Mouse (Mus musculus): ENCODE measurements around the gene Clic5. TPM values are rescaled to one million over a fixed set of nuclear protein-coding genes. Genes with fewer than 3 reads are reported as not detected.

Clic5 gene
- polyA plus RNA-seq, 1 experiment: 0.01 TPM

GRCm38 (mm10) chr17:44153871-44154270 lies 34.5 kb upstream of the Clic5 start:
- Histone ChIP-seq H3K27me3 (ENCODE audit: control insufficient read depth, insufficient read depth, insufficient read length) (no peaks in the 10 kb centered on the region), H3K4me3 (ENCODE audit: insufficient read depth, poor library complexity, severe bottlenecking) (no peak overlapping the region), H3K79me3 (ENCODE audit: low read depth) (no peaks in the 10 kb centered on the region), H3K36me3 (ENCODE audit: control insufficient read depth, insufficient read depth) (no peaks in the 10 kb centered on the region), H3K79me2 (ENCODE audit: control insufficient read depth, insufficient read depth) (no peaks in the 10 kb centered on the region), H3ac (ENCODE audit: control insufficient read depth, insufficient read length, low read depth) (no peak overlapping the region)
- no peak for TF ChIP-seq MYOG (IDR thresholded peaks at IDR 0.05; ENCODE audit: control insufficient read depth, extremely low read depth, insufficient read length)
- TF ChIP-seq FOSL1 (IDR thresholded peaks at IDR 0.05; ENCODE audit: insufficient read depth, low read length, poor library complexity, severe bottlenecking): no peak
- TF ChIP-seq CEBPB (IDR thresholded peaks at IDR 0.05; ENCODE audit: low read depth): no peak
- no peak for TF ChIP-seq USF1 (IDR thresholded peaks at IDR 0.05; ENCODE audit: low read depth)
- no peak for TF ChIP-seq MAX (IDR thresholded peaks at IDR 0.05)
- no peak for TF ChIP-seq MYOD1 (IDR thresholded peaks at IDR 0.05; ENCODE audit: control insufficient read depth, insufficient read length, low read depth)
- TF ChIP-seq CTCF (IDR thresholded peaks at IDR 0.05; ENCODE audit: control insufficient read depth, insufficient read depth, insufficient read length): no peak

DNA sequence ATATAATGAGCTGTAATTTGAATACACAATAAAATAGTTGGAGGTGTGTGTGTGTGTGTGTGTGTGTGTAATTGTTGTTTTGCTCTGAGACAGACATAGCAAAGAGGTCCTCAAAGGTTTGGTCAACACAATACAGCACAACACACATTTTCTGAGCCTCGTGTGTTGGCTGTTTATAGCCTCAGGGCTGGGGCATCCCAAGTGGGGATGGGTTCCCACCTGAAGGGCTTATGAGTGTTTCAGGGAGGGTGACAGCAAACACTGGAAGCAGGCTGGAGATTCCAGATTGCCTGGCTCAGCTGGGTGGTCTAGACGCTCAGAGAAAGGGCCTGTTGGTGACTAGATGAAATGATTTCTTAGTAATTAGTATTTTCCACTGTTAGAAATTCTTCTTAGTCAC lies 33.2 kb upstream of the Clic5 start:
- H3K36me3 ChIP-seq (ENCODE audit: control insufficient read depth, insufficient read depth): no peaks in the 10 kb centered on the region
- H3K27me3 ChIP-seq (ENCODE audit: control insufficient read depth, insufficient read depth, insufficient read length): no peaks in the 10 kb centered on the region
- H3K4me3 ChIP-seq (ENCODE audit: insufficient read depth, poor library complexity, severe bottlenecking): no peak overlapping the region
- H3ac ChIP-seq (ENCODE audit: control insufficient read depth, insufficient read length, low read depth): no peak overlapping the region
- H3K79me3 ChIP-seq (ENCODE audit: low read depth): no peaks in the 10 kb centered on the region
- H3K79me2 ChIP-seq (ENCODE audit: control insufficient read depth, insufficient read depth): no peaks in the 10 kb centered on the region
- TF ChIP-seq CEBPB (IDR thresholded peaks at IDR 0.05; ENCODE audit: low read depth): no peak
- TF ChIP-seq USF1 (IDR thresholded peaks at IDR 0.05; ENCODE audit: low read depth): no peak
- TF ChIP-seq MYOG (IDR thresholded peaks at IDR 0.05; ENCODE audit: control insufficient read depth, extremely low read depth, insufficient read length): no peak
- TF ChIP-seq MYOD1 (IDR thresholded peaks at IDR 0.05; ENCODE audit: control insufficient read depth, insufficient read length, low read depth): no peak
- TF ChIP-seq CTCF (IDR thresholded peaks at IDR 0.05; ENCODE audit: control insufficient read depth, insufficient read depth, insufficient read length): no peak
- TF ChIP-seq MAX (IDR thresholded peaks at IDR 0.05): no peak
- no peak for TF ChIP-seq FOSL1 (IDR thresholded peaks at IDR 0.05; ENCODE audit: insufficient read depth, low read length, poor library complexity, severe bottlenecking)

DNA sequence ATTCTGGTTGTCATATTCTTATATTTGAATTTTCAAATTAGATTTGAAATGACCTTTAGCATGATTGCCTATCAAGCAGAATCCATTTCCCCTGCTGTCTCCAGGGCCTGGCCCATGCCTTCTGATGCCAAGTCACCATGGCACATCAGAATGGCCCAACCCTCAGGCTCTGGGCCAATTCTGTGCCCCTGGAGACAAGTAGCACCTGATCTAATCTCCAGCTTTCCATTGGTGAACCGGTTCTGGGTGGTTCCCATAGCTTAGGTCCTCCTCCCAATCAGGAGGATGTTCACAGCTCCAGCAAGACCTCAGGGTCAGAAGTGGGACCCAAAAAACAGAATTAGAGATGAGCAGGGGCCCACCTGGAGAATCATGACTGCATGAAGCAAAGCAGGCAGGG lies 30.2 kb upstream of the Clic5 start:
- H3K36me3 ChIP-seq (ENCODE audit: control insufficient read depth, insufficient read depth): no peaks in the 10 kb centered on the region
- no peaks in the 10 kb centered on the region for H3K79me3 ChIP-seq (ENCODE audit: low read depth)

DNA sequence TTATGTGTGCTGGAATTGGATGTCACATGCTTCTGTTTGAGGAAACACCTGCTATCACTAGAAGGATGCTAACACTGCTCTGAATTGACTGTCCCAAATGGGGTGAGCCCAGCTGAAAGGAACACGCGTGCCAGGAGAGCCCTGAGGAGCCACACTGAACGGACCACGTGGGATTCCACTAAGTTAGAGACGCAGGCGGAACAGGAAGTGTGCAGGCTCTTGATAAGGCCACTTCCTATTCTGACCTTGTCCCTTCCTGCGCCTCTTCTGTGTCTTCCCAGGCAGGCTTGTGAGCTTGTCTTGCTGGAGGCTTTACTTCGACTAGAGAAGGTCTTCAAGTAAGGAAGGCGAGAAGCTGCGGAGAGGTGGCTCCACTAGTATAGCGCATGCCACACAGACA lies 27.9 kb upstream of the Clic5 start:
- H3K36me3 ChIP-seq (ENCODE audit: control insufficient read depth, insufficient read depth): no peaks in the 10 kb centered on the region
- H3ac ChIP-seq (ENCODE audit: control insufficient read depth, insufficient read length, low read depth): no peak overlapping the region
- TF ChIP-seq USF1 (IDR thresholded peaks at IDR 0.05; ENCODE audit: low read depth) (no peak), MAX (IDR thresholded peaks at IDR 0.05) (no peak), MYOD1 (IDR thresholded peaks at IDR 0.05; ENCODE audit: control insufficient read depth, insufficient read length, low read depth) (no peak), CTCF (IDR thresholded peaks at IDR 0.05; ENCODE audit: control insufficient read depth, insufficient read depth, insufficient read length) (no peak), FOSL1 (IDR thresholded peaks at IDR 0.05; ENCODE audit: insufficient read depth, low read length, poor library complexity, severe bottlenecking) (no peak), CEBPB (IDR thresholded peaks at IDR 0.05; ENCODE audit: low read depth) (no peak), MYOG (IDR thresholded peaks at IDR 0.05; ENCODE audit: control insufficient read depth, extremely low read depth, insufficient read length) (no peak)
- no peaks in the 10 kb centered on the region for H3K79me3 ChIP-seq (ENCODE audit: low read depth)
- no peak overlapping the region for H3K4me3 ChIP-seq (ENCODE audit: insufficient read depth, poor library complexity, severe bottlenecking)
- H3K27me3 ChIP-seq (ENCODE audit: control insufficient read depth, insufficient read depth, insufficient read length): no peaks in the 10 kb centered on the region
- no peaks in the 10 kb centered on the region for H3K79me2 ChIP-seq (ENCODE audit: control insufficient read depth, insufficient read depth)

More for the DNA sequence above, 30.2 kb upstream of the Clic5 start:
- Histone ChIP-seq H3ac (ENCODE audit: control insufficient read depth, insufficient read length, low read depth) (no peak overlapping the region), H3K79me2 (ENCODE audit: control insufficient read depth, insufficient read depth) (no peaks in the 10 kb centered on the region), H3K27me3 (ENCODE audit: control insufficient read depth, insufficient read depth, insufficient read length) (no peaks in the 10 kb centered on the region), H3K4me3 (ENCODE audit: insufficient read depth, poor library complexity, severe bottlenecking) (no peak overlapping the region)
- TF ChIP-seq CTCF (IDR thresholded peaks at IDR 0.05; ENCODE audit: control insufficient read depth, insufficient read depth, insufficient read length) (no peak), USF1 (IDR thresholded peaks at IDR 0.05; ENCODE audit: low read depth) (no peak), FOSL1 (IDR thresholded peaks at IDR 0.05; ENCODE audit: insufficient read depth, low read length, poor library complexity, severe bottlenecking) (no peak), CEBPB (IDR thresholded peaks at IDR 0.05; ENCODE audit: low read depth) (no peak), MYOD1 (IDR thresholded peaks at IDR 0.05; ENCODE audit: control insufficient read depth, insufficient read length, low read depth) (no peak), MYOG (IDR thresholded peaks at IDR 0.05; ENCODE audit: control insufficient read depth, extremely low read depth, insufficient read length) (no peak), MAX (IDR thresholded peaks at IDR 0.05) (no peak)

DNA sequence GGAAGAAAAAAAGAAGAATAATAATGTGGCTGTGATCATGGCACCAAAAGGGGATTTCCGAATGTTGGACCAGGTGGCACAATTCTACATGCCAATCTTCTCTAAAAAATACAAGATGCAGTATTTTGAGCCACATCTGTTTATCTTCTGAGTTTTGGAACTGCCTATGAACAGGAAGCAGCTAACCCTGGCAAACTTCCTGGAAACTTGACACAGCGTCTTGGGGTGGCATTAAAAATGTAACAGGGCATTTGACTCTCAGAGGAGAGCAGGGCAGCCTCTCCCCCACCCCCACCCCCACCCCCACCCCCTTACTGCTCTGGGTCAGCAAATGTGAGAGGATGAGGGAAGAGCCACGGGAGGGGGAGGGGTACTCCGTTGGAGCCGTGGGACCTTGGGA lies 25.9 kb upstream of the Clic5 start:
- no peaks in the 10 kb centered on the region for H3K79me3 ChIP-seq (ENCODE audit: low read depth)
- TF ChIP-seq FOSL1 (IDR thresholded peaks at IDR 0.05; ENCODE audit: insufficient read depth, low read length, poor library complexity, severe bottlenecking) (no peak), USF1 (IDR thresholded peaks at IDR 0.05; ENCODE audit: low read depth) (no peak), CTCF (IDR thresholded peaks at IDR 0.05; ENCODE audit: control insufficient read depth, insufficient read depth, insufficient read length) (no peak), MAX (IDR thresholded peaks at IDR 0.05) (no peak), MYOD1 (IDR thresholded peaks at IDR 0.05; ENCODE audit: control insufficient read depth, insufficient read length, low read depth) (no peak), CEBPB (IDR thresholded peaks at IDR 0.05; ENCODE audit: low read depth) (no peak), MYOG (IDR thresholded peaks at IDR 0.05; ENCODE audit: control insufficient read depth, extremely low read depth, insufficient read length) (no peak)

DNA sequence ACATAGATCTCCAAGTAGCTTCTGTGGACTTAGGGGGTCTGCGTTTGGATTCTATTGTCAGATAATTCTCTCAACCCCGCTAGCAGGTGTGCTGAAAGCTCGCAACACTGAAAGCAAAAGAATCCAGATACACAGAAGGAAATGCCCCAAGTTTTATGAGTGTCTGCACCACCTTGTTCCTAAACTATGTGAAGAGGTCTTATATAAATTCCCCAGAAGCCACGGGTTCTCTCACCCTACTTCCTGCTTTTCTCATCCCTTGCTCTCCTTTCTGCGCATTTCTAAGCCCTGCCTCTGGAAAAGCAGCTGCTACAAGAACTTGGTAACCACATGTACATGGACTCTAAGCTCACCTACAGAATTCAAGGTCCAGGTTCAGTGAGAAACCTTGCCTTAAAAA lies 25.4 kb upstream of the Clic5 start:
- H3K4me3 ChIP-seq (ENCODE audit: insufficient read depth, poor library complexity, severe bottlenecking): no peak overlapping the region
- no peaks in the 10 kb centered on the region for H3K79me3 ChIP-seq (ENCODE audit: low read depth)
- no peaks in the 10 kb centered on the region for H3K27me3 ChIP-seq (ENCODE audit: control insufficient read depth, insufficient read depth, insufficient read length)
- no peak overlapping the region for H3ac ChIP-seq (ENCODE audit: control insufficient read depth, insufficient read length, low read depth)
- H3K36me3 ChIP-seq (ENCODE audit: control insufficient read depth, insufficient read depth): no peaks in the 10 kb centered on the region
- TF ChIP-seq USF1 (IDR thresholded peaks at IDR 0.05; ENCODE audit: low read depth): no peak
- no peak for TF ChIP-seq MYOD1 (IDR thresholded peaks at IDR 0.05; ENCODE audit: control insufficient read depth, insufficient read length, low read depth)
- TF ChIP-seq FOSL1 (IDR thresholded peaks at IDR 0.05; ENCODE audit: insufficient read depth, low read length, poor library complexity, severe bottlenecking): no peak
- no peak for TF ChIP-seq CTCF (IDR thresholded peaks at IDR 0.05; ENCODE audit: control insufficient read depth, insufficient read depth, insufficient read length)
- no peak for TF ChIP-seq MAX (IDR thresholded peaks at IDR 0.05)
- no peak for TF ChIP-seq MYOG (IDR thresholded peaks at IDR 0.05; ENCODE audit: control insufficient read depth, extremely low read depth, insufficient read length)
- TF ChIP-seq CEBPB (IDR thresholded peaks at IDR 0.05; ENCODE audit: low read depth): no peak
- H3K79me2 ChIP-seq (ENCODE audit: control insufficient read depth, insufficient read depth): no peaks in the 10 kb centered on the region

More for the DNA sequence above, 25.9 kb upstream of the Clic5 start:
- Histone ChIP-seq H3ac (ENCODE audit: control insufficient read depth, insufficient read length, low read depth) (no peak overlapping the region), H3K79me2 (ENCODE audit: control insufficient read depth, insufficient read depth) (no peaks in the 10 kb centered on the region), H3K36me3 (ENCODE audit: control insufficient read depth, insufficient read depth) (no peaks in the 10 kb centered on the region), H3K4me3 (ENCODE audit: insufficient read depth, poor library complexity, severe bottlenecking) (no peak overlapping the region), H3K27me3 (ENCODE audit: control insufficient read depth, insufficient read depth, insufficient read length) (no peaks in the 10 kb centered on the region)

All from C2C12 (cell line).